In genomic region chr7:109890256-109890655, GRCm38 (mm10) we compare ENCODE assay signal across 16 mouse cellular contexts. TPM values are rescaled to one million over a fixed set of nuclear protein-coding genes. Genes with fewer than 3 reads are reported as not detected.
DNase-seq lines count a peak whose midpoint lies in the region; ATAC-seq lines count a peak whose summit lies in the region.
"Had no signal": no experiment of that assay in that cellular context is flagged by ENCODE, and none has a peak within 500 bp of the region (broad histone marks: within the 10 kb centered on the region; RNA-seq: fewer than 3 reads in every experiment).

No protein-coding gene starts in this region.

- no peak for ATAC-seq in midbrain, embryonic 11.5 days (ENCODE audit: low FRiP score)
- no peak for ATAC-seq in midbrain, embryonic 13.5 days
- ATAC-seq: forebrain, embryonic 13.5 days; forebrain, postnatal 0 days; intestine, embryonic 16.5 days had no signal

- peaks cover 11% of the 10 kb centered on the region for H3K36me3 ChIP-seq in midbrain, embryonic 11.5 days (ENCODE audit: control insufficient read depth, insufficient read depth, low read length)
- peaks cover 55% of the 10 kb centered on the region for H3K36me3 ChIP-seq in midbrain, embryonic 13.5 days

- H3K9ac ChIP-seq in midbrain, embryonic 11.5 days (ENCODE audit: low read length): no peak overlapping the region
- H3K9ac ChIP-seq in midbrain, embryonic 13.5 days (replicated peaks): no peak overlapping the region
- H3K9ac ChIP-seq: embryonic facial prominence, embryonic 13.5 days; forebrain, embryonic 13.5 days; forebrain, postnatal 0 days; heart, embryonic 12.5 days; hindbrain, embryonic 14.5 days had no signal

- no peak overlapping the region for H3K4me2 ChIP-seq in midbrain, embryonic 11.5 days
- no peak overlapping the region for H3K4me2 ChIP-seq in midbrain, embryonic 13.5 days (replicated peaks)
- H3K4me2 ChIP-seq: embryonic facial prominence, embryonic 13.5 days; forebrain, embryonic 13.5 days; heart, embryonic 12.5 days; hindbrain, embryonic 14.5 days had no signal

- H3K9me3 ChIP-seq in midbrain, embryonic 11.5 days (ENCODE audit: control insufficient read depth, low read length): no peaks in the 10 kb centered on the region
- no peaks in the 10 kb centered on the region for H3K9me3 ChIP-seq in midbrain, embryonic 13.5 days

- peak; percentile 1 for DNase-seq in midbrain, embryonic 11.5 days (ENCODE audit: low spot score, missing footprints)
- peak; percentile 39 for DNase-seq in cerebellum, adult 8-10 months
- peak; percentile 35 to 40 for DNase-seq in cerebellum, postnatal 14 days
- DNase-seq in kidney, postnatal 14 days: no peak
- DNase-seq in neural tube, embryonic 10.5 days (ENCODE audit: extremely low spot score, low spot score): no peak
- no peak for DNase-seq in lung, postnatal 4 days
- DNase-seq: adrenal gland, postnatal 10 days; forebrain, postnatal 0 days; gastrocnemius, postnatal 14 days had no signal

- no peak overlapping the region for H3K27ac ChIP-seq in midbrain, embryonic 11.5 days (ENCODE audit: low read depth, low read length)
- no peak overlapping the region for H3K27ac ChIP-seq in midbrain, embryonic 13.5 days
- H3K27ac ChIP-seq: embryonic facial prominence, embryonic 13.5 days; forebrain, embryonic 13.5 days; hindbrain, embryonic 10.5 days; hindbrain, embryonic 14.5 days had no signal

- H3K27me3 ChIP-seq in midbrain, embryonic 11.5 days (ENCODE audit: control insufficient read depth, insufficient read depth, low read length): no peaks in the 10 kb centered on the region
- H3K27me3 ChIP-seq in midbrain, embryonic 13.5 days: no peaks in the 10 kb centered on the region
- H3K27me3 ChIP-seq: embryonic facial prominence, embryonic 13.5 days; forebrain, embryonic 13.5 days; heart, embryonic 12.5 days had no signal

- H3K4me1 ChIP-seq in midbrain, embryonic 11.5 days (ENCODE audit: control insufficient read depth, insufficient read depth, low read length): no peaks in the 10 kb centered on the region
- no peaks in the 10 kb centered on the region for H3K4me1 ChIP-seq in midbrain, embryonic 13.5 days (replicated peaks)
- H3K4me1 ChIP-seq: embryonic facial prominence, embryonic 13.5 days; forebrain, embryonic 13.5 days; heart, embryonic 12.5 days; hindbrain, embryonic 10.5 days had no signal

- no peak overlapping the region for H3K4me3 ChIP-seq in midbrain, embryonic 11.5 days (ENCODE audit: low read depth, low read length)
- H3K4me3 ChIP-seq in midbrain, embryonic 13.5 days (replicated peaks): no peak overlapping the region
- H3K4me3 ChIP-seq: embryonic facial prominence, embryonic 13.5 days; forebrain, embryonic 13.5 days; heart, embryonic 12.5 days; hindbrain, embryonic 10.5 days had no signal

- 95% methylated on average over 2 of the region's 2 CpGs for WGBS in midbrain, embryonic 11.5 days
- WGBS in midbrain, embryonic 13.5 days: 98% methylated on average over 2 of the region's 2 CpGs

RNA-seq across cellular contexts. Expression of gene Scube2, which starts 24.8 kb away (rescaled TPM):
- polyA plus RNA-seq in midbrain, embryonic 11.5 days (2014; fragmentation: Nextera tagmentation; extraction: Ambion mirVana): 3.6 and 4.2 TPM in 2 replicates
- 1.5 and 1.7 TPM in 2 replicates for polyA plus RNA-seq in midbrain, embryonic 13.5 days (2015; fragmentation: Nextera tagmentation; extraction: Ambion mirVana)

Comparison
In these comparisons a context has a peak if more than half of its experiments do, and no peak if none do; other contexts are left out.
1. DNase-seq: peak in midbrain, embryonic 11.5 days (single experiment), cerebellum, adult 8-10 months (single experiment) and cerebellum, postnatal 14 days (2 of 2); none in kidney, postnatal 14 days (single experiment), neural tube, embryonic 10.5 days (single experiment) and lung, postnatal 4 days (0 of 2).